Mouse (Mus musculus) midbrain, embryonic 12.5 days (tissue): ENCODE measurements around the gene Akr1a1. TPM values are rescaled to one million over a fixed set of nuclear protein-coding genes. Genes with fewer than 3 reads are reported as not detected.
"Not testable (repeated sequence)": the region's sequence is repeated elsewhere in the genome, so short reads cannot be mapped to it uniquely, and the experiment has no call there.

ENCODE experiments used
- ATAC-seq: fragments of 200-750 bp; cut with Nextera tagmentation; 2 replicates; pipeline ENCODE4 v1.8.0; 2017; ENCODE audit warnings: low read depth, moderate TSS enrichment, moderate library complexity; ENCODE audit not compliant: low FRiP score
- H3K27ac ChIP-seq: fragments of 300-500 bp; sonication (generic); replicated peaks from 2 replicates; pipeline ENCODE4 v1.5.1; 2016; ENCODE audit warnings: mild to moderate bottlenecking
- H3K27me3 ChIP-seq: fragments of 300-500 bp; sonication (generic); 2 replicates; pipeline ENCODE4 v1.6.1; 2016; ENCODE audit warnings: mild to moderate bottlenecking
- H3K36me3 ChIP-seq: fragments of 300-500 bp; sonication (generic); 2 replicates; pipeline ENCODE4 v1.6.1; 2016
- H3K4me1 ChIP-seq: fragments of 300-500 bp; sonication (generic); 2 replicates; pipeline ENCODE4 v1.6.1; 2016
- H3K4me2 ChIP-seq: fragments of 300-500 bp; sonication (generic); replicated peaks from 2 replicates; pipeline ENCODE4 v1.6.1; 2016; ENCODE audit warnings: mild to moderate bottlenecking, moderate library complexity
- H3K4me3 ChIP-seq: fragments of 300-500 bp; sonication (generic); 2 replicates; pipeline ENCODE4 v1.5.1; 2016; ENCODE audit warnings: mild to moderate bottlenecking
- H3K9ac ChIP-seq: fragments of 300-500 bp; sonication (generic); replicated peaks from 2 replicates; pipeline ENCODE4 v1.6.1; 2016; ENCODE audit warnings: mild to moderate bottlenecking, moderate library complexity
- H3K9me3 ChIP-seq: fragments of 300-500 bp; sonication (generic); 2 replicates; pipeline ENCODE4 v1.6.1; 2016; ENCODE audit warnings: mild to moderate bottlenecking
- WGBS: fragments of 180-500 bp; shearing (Covaris S2); methylation state at CpG from one replicate; pipeline ENCODE4 v1.1.7; 2016; 5-methylcytosine and 5-hydroxymethylcytosine counted together
- polyA plus RNA-seq: library from polyadenylated mRNA; unstranded; fragments of >200 nt; fragmentation: Nextera tagmentation; extraction: Ambion mirVana; gene quantifications from 2 replicates; pipeline ENCODE4 v1.2.1, GENCODE M21; 2016

Akr1a1 gene
- polyA plus RNA-seq, result 463 and 513 TPM in 2 replicates

- H3K4me2 ChIP-seq, result peak within 1 kb of the TSS; percentile 81
- peak within 1 kb of the TSS; percentile 79 for H3K27ac ChIP-seq
- WGBS, result under 1% methylated on average over 39 of the region's 39 CpGs
- peak within 1 kb of the TSS; percentile 91 for H3K4me3 ChIP-seq
- H3K9ac ChIP-seq, result peak within 1 kb of the TSS; percentile 96
- peaks cover 36% of the 10 kb centered on the region for H3K4me1 ChIP-seq
- no peaks in the 10 kb centered on the region for H3K27me3 ChIP-seq
- H3K36me3 ChIP-seq, result peaks cover 19% of the 10 kb centered on the region
- H3K9me3 ChIP-seq, result no peaks in the 10 kb centered on the region
- ATAC-seq, result peak; percentile 99
These were observed at the start of gene Akr1a1 for GRCm38 (mm10) chr4:116650924-116651796. Gene Akr1a1 (minus strand): TSS chr4:116651680.

GRCm38 (mm10) chr4:116700964-116701363, 49.5 kb upstream of the Akr1a1 start:
- Histone ChIP-seq H3K27ac (no peak overlapping the region), H3K9me3 (no peaks in the 10 kb centered on the region), H3K9ac (no peak overlapping the region), H3K4me2 (no peak overlapping the region), H3K36me3 (peaks cover 48% of the 10 kb centered on the region), H3K4me3 (no peak overlapping the region), H3K27me3 (no peaks in the 10 kb centered on the region), H3K4me1 (no peaks in the 10 kb centered on the region)
- ATAC-seq, result no peak
- WGBS, result 86% methylated on average over 1 of the region's 1 CpGs

GRCm38 (mm10) chr4:116698693-116699342, 47.3 kb upstream of the Akr1a1 start:
- no peak overlapping the region for H3K4me3 ChIP-seq
- 89% methylated on average over 2 of the region's 2 CpGs for WGBS

GRCm38 (mm10) chr4:116693785-116694184, 42.3 kb upstream of the Akr1a1 start:
- H3K9me3 ChIP-seq, result no peaks in the 10 kb centered on the region
- 93% methylated on average over 2 of the region's 2 CpGs for WGBS
- no peaks in the 10 kb centered on the region for H3K4me1 ChIP-seq
- peaks cover 74% of the 10 kb centered on the region for H3K36me3 ChIP-seq
- no peak for ATAC-seq
- no peaks in the 10 kb centered on the region for H3K27me3 ChIP-seq
- H3K4me2 ChIP-seq, result no peak overlapping the region
- no peak overlapping the region for H3K4me3 ChIP-seq
- no peak overlapping the region for H3K27ac ChIP-seq
- no peak overlapping the region for H3K9ac ChIP-seq

More at GRCm38 (mm10) chr4:116698693-116699342, 47.3 kb upstream of the Akr1a1 start:
- no peaks in the 10 kb centered on the region for H3K9me3 ChIP-seq
- H3K4me1 ChIP-seq, result no peaks in the 10 kb centered on the region
- no peak for ATAC-seq
- H3K4me2 ChIP-seq, result no peak overlapping the region
- no peak overlapping the region for H3K27ac ChIP-seq
- no peaks in the 10 kb centered on the region for H3K27me3 ChIP-seq
- no peak overlapping the region for H3K9ac ChIP-seq
- H3K36me3 ChIP-seq, result peaks cover 56% of the 10 kb centered on the region

- H3K9ac ChIP-seq, result no peak overlapping the region
- no peak for ATAC-seq
- H3K36me3 ChIP-seq, result peaks cover 67% of the 10 kb centered on the region
- peaks cover 2% of the 10 kb centered on the region for H3K4me1 ChIP-seq
- no peaks in the 10 kb centered on the region for H3K9me3 ChIP-seq
- H3K4me2 ChIP-seq, result no peak overlapping the region
- no peak overlapping the region for H3K27ac ChIP-seq
- H3K4me3 ChIP-seq, result no peak overlapping the region
- 88% methylated on average over 2 of the region's 2 CpGs for WGBS
- no peaks in the 10 kb centered on the region for H3K27me3 ChIP-seq
These were observed 40.7 kb upstream of the Akr1a1 start for GRCm38 (mm10) chr4:116692146-116692545.

GRCm38 (mm10) chr4:116689309-116689876, 37.9 kb upstream of the Akr1a1 start:
- Histone ChIP-seq H3K36me3 (peaks cover 52% of the 10 kb centered on the region), H3K9me3 (no peaks in the 10 kb centered on the region), H3K27ac (no peak overlapping the region), H3K4me3 (no peak overlapping the region), H3K9ac (no peak overlapping the region), H3K4me2 (no peak overlapping the region), H3K4me1 (peaks cover 21% of the 10 kb centered on the region), H3K27me3 (no peaks in the 10 kb centered on the region)
- WGBS, result 95% methylated on average over 4 of the region's 4 CpGs
- no peak for ATAC-seq

- peaks cover 21% of the 10 kb centered on the region for H3K4me1 ChIP-seq
- peak overlapping the region; percentile 68 for H3K4me3 ChIP-seq
- H3K36me3 ChIP-seq, result peaks cover 31% of the 10 kb centered on the region
- no peak for ATAC-seq
- H3K27ac ChIP-seq, result no peak overlapping the region
- no peaks in the 10 kb centered on the region for H3K27me3 ChIP-seq
- peak overlapping the region; percentile 65; the same call in 1 of the 2 replicates for H3K9ac ChIP-seq
- H3K9me3 ChIP-seq, result no peaks in the 10 kb centered on the region
- WGBS, result 31% methylated on average over 1 of the region's 1 CpGs
- peak overlapping the region; percentile 64 for H3K4me2 ChIP-seq
These were observed 35.6 kb upstream of the Akr1a1 start for GRCm38 (mm10) chr4:116687041-116687440.

- Histone ChIP-seq H3K4me2 (peak within 1 kb of the TSS; percentile 64), H3K9me3 (no peaks in the 10 kb centered on the region), H3K36me3 (peaks cover 18% of the 10 kb centered on the region; the same call in 1 of the 2 replicates), H3K9ac (peak within 1 kb of the TSS; percentile 65), H3K4me3 (peak within 1 kb of the TSS; percentile 68), H3K27me3 (no peaks in the 10 kb centered on the region), H3K4me1 (peaks cover 21% of the 10 kb centered on the region), H3K27ac (peak within 1 kb of the TSS; percentile 88)
- peak; percentile 98 for ATAC-seq
- WGBS, result under 1% methylated on average over 56 of the region's 56 CpGs
These were observed 34.1 kb upstream of the Akr1a1 start, which contains the start of gene Prdx1 for GRCm38 (mm10) chr4:116685402-116686061. Gene Prdx1 (plus strand): TSS chr4:116685544.

- H3K4me3 ChIP-seq, result peak overlapping the region; percentile 68
- peaks cover 21% of the 10 kb centered on the region for H3K4me1 ChIP-seq
- H3K9ac ChIP-seq, result peak overlapping the region; percentile 65; the same call in 1 of the 2 replicates
- H3K27me3 ChIP-seq, result no peaks in the 10 kb centered on the region
- peaks cover 11% of the 10 kb centered on the region; the same call in 1 of the 2 replicates for H3K36me3 ChIP-seq
- WGBS, result 80% methylated on average over 2 of the region's 2 CpGs
- ATAC-seq, result no peak
- no peaks in the 10 kb centered on the region for H3K9me3 ChIP-seq
- peak overlapping the region; percentile 64 for H3K4me2 ChIP-seq
- H3K27ac ChIP-seq, result peak overlapping the region; percentile 88
These were observed 33.2 kb upstream of the Akr1a1 start for GRCm38 (mm10) chr4:116684665-116685064.

- Histone ChIP-seq H3K4me3 (no peak overlapping the region), H3K4me1 (peaks cover 21% of the 10 kb centered on the region), H3K9ac (no peak overlapping the region), H3K4me2 (no peak overlapping the region), H3K27me3 (no peaks in the 10 kb centered on the region), H3K9me3 (no peaks in the 10 kb centered on the region), H3K27ac (no peak overlapping the region), H3K36me3 (peaks cover 4% of the 10 kb centered on the region; the same call in 1 of the 2 replicates)
- no peak for ATAC-seq
- 92% methylated on average over 4 of the region's 4 CpGs for whole genome bisulfite sequencing
These were observed 32.5 kb upstream of the Akr1a1 start for GRCm38 (mm10) chr4:116683957-116684356.

GRCm38 (mm10) chr4:116680521-116680920, 29.0 kb upstream of the Akr1a1 start:
- H3K27ac ChIP-seq, H3K4me2 ChIP-seq, ATAC-seq, H3K4me3 ChIP-seq, H3K4me1 ChIP-seq, H3K9me3 ChIP-seq, H3K27me3 ChIP-seq, H3K36me3 ChIP-seq, H3K9ac ChIP-seq: not testable (repeated sequence)
- 87% methylated on average over 4 of the region's 4 CpGs for WGBS
